Mouse (Mus musculus): Measurements from ENCODE around the gene Tmem234.

GRCm38 (mm10) chr4:129620419-129621282 is 20.2 kb downstream of the Tmem234 start:
- TF ChIP-seq POLR2A (IDR thresholded peaks at IDR 0.05; ENCODE audit: borderline replicate concordance, insufficient read depth, low read length) (no peak), CTCF (IDR thresholded peaks at IDR 0.05; ENCODE audit: borderline replicate concordance, insufficient read depth, low read depth, low read length) (no peak)

Measured in cerebellum, adult 2 months (tissue).